Mouse (Mus musculus): ENCODE data around the gene Tram2.

Tram2 gene

DNA sequence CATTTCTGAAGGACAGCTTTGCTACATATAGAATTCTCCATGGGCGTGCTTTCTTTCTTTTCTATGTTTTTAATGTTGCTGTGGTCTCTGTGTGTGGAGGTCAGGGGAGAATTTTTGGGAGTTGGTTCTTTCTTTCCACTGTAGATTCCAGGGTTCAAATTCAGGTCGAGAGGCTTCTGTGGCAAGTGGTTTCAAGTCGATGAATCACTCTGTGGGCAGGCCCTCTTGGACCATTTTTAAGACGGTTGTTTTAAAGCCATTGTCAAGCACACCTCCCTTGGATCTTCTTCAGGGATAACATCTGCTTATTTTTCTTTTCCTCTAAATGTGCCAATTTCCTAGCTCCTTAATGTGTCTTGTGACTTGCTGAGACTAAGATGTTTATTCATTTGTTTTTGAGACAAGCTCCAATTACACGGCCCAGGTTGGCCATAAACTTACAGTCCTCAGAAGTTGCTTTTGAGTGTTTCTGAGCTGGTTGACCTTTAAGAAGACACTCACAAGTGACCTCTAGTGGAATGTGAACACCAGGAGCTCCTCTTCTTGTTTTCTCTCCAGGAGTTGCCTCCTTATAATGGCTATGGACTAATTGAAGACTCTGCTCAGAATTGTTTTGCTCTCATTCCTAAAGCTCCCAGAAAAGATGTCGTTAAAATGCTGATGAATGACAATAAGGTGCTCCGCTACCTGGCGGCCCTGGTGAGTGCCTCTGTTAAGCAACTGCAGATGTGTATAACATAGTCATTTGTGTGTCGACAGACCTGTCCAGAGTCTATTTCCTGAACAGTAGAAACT lies 104.5 kb downstream of the Tram2 start:
- no peak for DNase-seq (ENCODE audit: low spot score in 2 of 2)

DNA sequence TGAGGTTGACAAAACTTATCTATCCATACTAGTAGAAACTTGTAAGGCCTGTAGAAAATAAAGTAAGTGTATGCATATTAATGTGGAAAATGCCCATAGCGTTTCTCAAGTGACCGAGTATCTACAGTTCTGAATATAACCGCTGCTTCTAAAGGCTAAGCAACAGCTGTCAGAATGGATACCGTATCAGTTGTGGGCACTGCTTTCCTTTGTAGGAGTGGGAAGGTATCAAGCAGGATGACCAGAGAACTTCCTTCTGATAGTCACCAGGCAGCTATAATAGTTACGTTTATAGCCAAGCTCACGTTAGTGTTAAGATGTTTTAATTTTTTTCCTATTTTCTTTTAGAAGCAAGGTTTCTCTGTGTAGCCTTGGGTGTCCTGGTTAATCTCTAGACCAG lies 105.6 kb downstream of the Tram2 start:
- DNase-seq (ENCODE audit: low spot score in 2 of 2): no peak

DNA sequence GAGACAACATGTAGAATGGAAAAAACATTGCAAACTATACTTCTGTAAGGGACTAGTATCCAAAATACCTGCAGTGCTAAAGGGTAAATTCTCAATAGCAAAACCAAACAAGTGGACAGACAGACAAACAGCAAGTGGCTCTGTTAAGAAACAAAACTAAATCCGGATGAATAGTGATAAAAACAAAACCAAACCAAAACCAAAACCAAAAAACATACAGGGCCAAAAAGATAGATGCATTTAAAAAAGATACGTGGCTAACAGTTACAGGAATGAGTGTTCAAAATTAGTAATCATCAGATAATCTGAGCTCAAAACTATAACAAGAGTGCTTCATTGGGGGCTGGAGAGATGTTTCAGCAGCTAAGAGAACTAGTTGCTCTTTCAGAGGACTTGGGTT lies 109.4 kb downstream of the Tram2 start:
- DNase-seq (ENCODE audit: low spot score in 2 of 2): no peak

DNA sequence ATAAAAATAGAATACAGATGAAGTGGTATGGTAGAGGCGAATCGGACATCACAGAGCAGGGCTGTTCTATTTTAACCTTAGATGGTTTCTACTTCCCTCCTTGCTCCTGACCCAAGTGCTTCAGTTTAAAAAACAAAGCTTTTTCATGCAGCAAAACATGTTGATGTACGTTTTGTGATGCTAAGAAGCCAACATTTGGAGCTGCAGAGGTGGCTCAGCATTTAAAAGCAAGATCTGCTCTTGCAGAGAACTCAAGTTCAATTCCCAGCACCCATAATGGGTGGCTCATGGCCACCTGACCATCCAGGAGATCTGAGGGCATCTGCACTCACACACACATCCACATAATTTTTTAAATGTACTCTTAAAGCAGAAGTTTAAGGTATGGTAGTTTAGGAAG lies 124.2 kb downstream of the Tram2 start:
- no peak for DNase-seq (ENCODE audit: low spot score in 2 of 2)

DNA sequence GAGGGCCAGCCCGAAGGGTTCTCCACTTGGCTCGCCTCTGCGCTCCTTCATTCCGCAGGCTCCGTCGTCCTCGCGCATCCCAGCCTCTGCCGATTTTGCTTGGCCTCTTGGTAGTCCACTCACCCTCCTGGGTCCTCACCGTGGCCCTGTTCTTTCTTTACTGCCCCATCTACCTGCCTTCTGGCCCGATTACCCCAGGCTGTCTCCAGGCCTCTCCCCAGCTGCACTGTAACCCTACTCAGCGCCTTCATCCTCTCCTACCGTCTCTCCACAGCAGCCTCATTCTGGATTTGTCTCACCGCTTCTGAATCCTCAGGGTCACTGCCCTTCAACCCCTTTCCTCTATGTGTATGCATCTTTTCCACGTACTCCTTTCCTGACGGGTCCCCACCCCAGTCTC lies 127.2 kb downstream of the Tram2 start:
- DNase-seq (ENCODE audit: low spot score in 2 of 2): no peak

DNA sequence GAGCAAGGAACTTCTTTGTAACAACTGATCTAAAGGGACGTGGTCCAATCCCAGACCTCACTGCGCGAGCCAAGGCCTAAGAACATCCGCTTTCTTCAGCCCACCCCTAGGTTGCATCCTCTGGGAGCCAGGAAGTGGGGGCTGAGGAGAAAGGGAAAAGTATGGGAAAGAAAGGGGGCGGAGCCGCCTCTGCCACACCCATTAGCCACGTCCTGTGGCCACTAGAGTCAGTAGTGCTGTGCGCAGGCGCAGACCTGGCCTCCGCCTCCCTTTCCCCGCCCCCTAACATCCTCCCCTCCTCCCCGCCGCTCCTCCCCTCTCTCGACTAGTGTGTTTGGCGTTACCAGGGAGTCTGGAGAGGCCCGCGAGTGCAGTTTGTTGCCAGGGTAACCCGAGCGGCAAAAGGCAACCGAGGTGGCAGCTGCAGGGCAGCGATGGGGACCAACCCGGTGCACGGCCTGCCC lies 127.7 kb downstream of the Tram2 start, which contains the start of gene Efhc1:
Gene Efhc1 (plus strand): TSS at position 327 of the 464 bp plus-strand sequence.
- DNase-seq (ENCODE audit: low spot score in 2 of 2): peak; percentile 91 to 94
